Mouse (Mus musculus) testis, postnatal 10 days (tissue): ENCODE measurements at regions not wholly inside any gene's neighbourhood (a gene's known extent, or its start where the extent isn't known, plus 50 kb on each side); places are given as distances from the start of the nearest gene placed in this dataset.

Experiments
- DNase-seq: peaks from one replicate; pipeline ENCODE4 v3.0.0; 2021; ENCODE audit warnings: low spot score

DNA sequence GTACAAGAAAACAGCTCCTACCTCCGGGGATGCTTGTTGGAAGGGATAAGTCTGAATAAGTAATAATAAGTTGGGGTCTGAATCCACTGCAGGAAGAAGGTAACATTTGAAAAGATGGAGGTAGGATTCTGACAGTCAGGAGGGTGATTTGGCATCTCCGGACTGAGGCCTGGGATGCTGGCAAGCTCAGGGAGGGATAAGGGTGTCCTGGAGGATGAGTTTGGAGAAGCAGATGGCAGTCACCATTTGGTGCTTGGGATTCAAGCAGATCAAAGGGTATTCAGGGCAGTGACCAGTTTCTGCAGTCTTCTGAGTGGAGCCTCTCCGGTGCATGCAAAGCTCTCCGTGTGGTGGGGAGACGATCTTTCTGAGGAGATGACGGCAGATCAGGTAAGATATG is 62.9 kb upstream of the Gm2310 start:
- no peak for DNase-seq

DNA sequence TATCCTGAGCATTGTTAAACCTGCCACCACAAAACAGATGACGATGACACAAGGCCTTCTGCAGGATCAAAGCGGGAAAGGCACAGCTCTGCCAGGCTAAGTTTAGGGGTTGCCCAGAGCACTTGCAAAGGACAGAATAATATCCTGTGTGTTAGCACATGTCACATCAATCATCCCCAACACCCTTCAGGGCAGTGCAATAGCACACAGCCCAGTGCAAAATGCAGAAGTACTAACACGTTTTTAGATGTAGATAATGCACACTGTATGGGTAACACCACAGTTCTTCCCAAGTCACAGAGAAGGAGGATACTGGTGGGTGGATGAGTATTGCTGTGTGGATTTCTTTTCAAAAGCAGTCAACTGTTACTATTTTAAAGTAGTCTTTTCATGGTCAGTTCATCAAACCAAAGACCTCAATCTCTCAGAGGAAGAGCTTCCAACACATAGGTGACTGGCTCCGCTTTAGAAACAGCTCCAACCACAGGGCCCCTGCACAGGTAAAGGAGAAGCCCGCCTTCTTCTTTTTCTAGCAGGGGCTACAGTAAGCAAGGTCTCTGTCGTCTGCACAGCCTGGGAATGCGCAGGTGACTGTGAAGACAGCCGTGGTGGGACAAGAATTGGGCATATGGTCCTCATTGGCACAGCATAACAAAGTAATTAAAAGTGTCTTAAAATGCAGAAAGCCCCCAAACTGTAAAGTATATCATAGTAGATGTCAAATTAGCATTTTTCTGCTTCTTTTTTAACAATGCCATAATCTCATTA is 61.6 kb upstream of the Gm2310 start:
- no peak for DNase-seq

DNA sequence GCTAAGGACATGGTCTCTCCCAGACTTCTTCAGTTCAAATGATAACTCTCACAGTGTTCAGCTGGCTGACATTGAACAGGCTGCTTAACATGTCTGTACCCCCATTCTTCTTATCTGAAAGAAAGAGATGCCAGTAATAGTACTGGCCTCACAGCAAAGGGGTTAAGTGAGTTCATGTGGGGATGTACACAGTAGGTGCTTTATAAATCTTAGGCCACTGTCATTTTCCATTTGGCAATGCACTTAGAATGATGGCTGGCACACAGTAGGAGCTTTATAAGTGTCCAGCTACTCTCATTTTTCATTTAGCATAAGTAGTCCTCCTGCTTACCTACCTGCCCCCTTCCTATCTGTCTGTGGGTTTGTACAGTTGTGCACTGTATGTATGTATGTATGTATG is 60.3 kb upstream of the Gm2310 start:
- DNase-seq, result no peak

DNA sequence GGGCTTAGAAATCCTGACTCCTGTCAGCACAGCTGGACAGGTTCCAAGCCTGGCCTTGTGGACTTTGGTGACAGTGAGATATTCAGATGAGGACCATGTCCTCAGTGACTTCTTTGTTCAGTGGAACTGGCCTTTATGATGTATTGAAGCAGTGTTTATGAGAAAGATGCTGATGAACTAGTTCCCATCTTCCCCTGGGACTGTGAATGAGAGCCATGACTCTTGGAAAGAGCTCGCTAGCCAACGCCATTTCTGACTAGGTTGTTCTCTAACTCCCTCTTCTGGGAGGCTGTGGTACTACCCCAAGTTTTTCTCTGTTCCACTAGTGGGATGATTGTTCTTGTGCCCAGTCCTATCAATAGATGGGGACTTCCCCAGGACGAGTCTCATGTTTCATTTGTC is 57.7 kb upstream of the Gm2310 start:
- DNase-seq, result peak; percentile 74

DNA sequence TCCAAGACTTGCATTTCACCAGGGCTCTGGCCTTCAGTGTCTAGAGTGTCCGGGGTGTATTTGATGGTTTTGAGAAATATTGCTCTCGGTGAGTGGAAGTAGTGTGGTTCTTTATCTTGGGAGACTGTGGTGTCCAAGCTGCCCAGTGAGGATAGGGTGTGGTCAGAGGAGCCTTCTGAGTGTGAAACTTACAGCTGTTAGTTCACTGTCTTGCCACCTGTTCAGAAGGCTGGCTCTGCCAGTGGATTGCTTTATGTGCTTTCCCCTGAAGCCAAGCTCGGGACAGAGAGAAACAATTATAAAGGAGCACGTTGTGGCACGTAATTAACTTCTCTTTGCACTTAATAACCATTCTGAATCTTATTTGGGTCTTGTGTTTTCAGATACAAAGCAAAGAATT is 57.2 kb upstream of the Gm2310 start:
- DNase-seq, result no peak

DNA sequence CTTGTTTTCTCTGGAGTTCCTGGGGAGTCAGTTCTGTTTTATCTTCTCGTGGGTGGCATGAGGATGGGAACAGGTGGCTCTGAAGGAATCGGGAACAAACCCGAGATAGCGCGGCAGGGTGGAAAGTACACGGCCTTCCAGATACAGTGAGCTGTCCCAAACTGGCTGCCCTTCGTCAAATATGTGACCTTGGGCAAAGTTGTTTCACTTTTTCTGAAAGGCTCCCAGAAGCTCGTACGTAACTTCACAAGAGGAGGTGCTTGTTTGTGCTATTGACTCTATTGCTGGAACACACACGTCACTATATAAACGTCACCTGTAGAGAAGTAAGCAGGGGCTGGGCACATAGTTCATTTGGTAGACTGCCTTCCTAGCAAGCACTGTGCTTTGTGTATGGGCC is 49.9 kb upstream of the Gm2310 start:
- DNase-seq, result peak; percentile 58
